Mouse (Mus musculus) thymus, adult 2 months (tissue): ENCODE results near the gene Stx4a.

ENCODE experiments used
- CTCF ChIP-seq: fragments of 200-500 bp; IDR thresholded peaks from 2 replicates; pipeline ENCODE4 v1.5.1; 2012; ENCODE audit warnings: mild to moderate bottlenecking, control low read depth, low read length, moderate library complexity, borderline replicate concordance; ENCODE audit not compliant: control insufficient read depth, poor library complexity, insufficient read depth; ENCODE audit errors: extremely low read depth
- POLR2A ChIP-seq: fragments of 200-500 bp; IDR thresholded peaks from 2 replicates; pipeline ENCODE4 v1.6.1; 2012; ENCODE audit warnings: mild to moderate bottlenecking, low read length, control low read depth, moderate library complexity; ENCODE audit not compliant: control insufficient read depth, poor library complexity, insufficient read depth; ENCODE audit errors: extremely low read depth

- TF ChIP-seq POLR2A (no peak), CTCF (no peak)
Observed at GRCm38 (mm10) chr7:127785308-127785707, 38.8 kb upstream of the Stx4a start, which contains the start of gene Gm49388.
